Mouse (Mus musculus): ENCODE results near the gene Lrrc41. TPM values are rescaled to one million over a fixed set of nuclear protein-coding genes. Genes with fewer than 3 reads are reported as not detected.
A peak's percentile ranks its signal among the peaks of the same experiment; 100 is the strongest.

Lrrc41 gene
- total and polyA plus RNA-seq, 3 experiments: 64.4 to 73.3 TPM; not detected in 1

GRCm38 (mm10) chr4:116053399-116053961 is 21.6 kb upstream of the Lrrc41 start, which contains the start of gene Nsun4 (continued):
- TF ChIP-seq RCOR1 (IDR thresholded peaks at IDR 0.05; ENCODE audit: low read depth, low read length): no peak

- peaks cover 0 to under 1% of the 10 kb centered on the region in 2 experiments; a peak in 2 of 4 replicates for H3K4me1 ChIP-seq (ENCODE audit: control insufficient read depth in 1 of 2, insufficient read depth in 2 of 2, low read length in 2 of 2)
- no peaks in the 10 kb centered on the region for H3K27me3 ChIP-seq (ENCODE audit: control insufficient read depth in 1 of 2, insufficient read depth in 2 of 2, low read length in 2 of 2)
- no peaks in the 10 kb centered on the region for H3K9me3 ChIP-seq (replicated peaks; ENCODE audit: insufficient read depth, low read length)
- H3K27ac ChIP-seq (ENCODE audit: control insufficient read depth, low read depth, low read length): no peak overlapping the region
- H3K9ac ChIP-seq (ENCODE audit: control insufficient read depth, low read depth, low read length, poor library complexity, severe bottlenecking): no peak overlapping the region
- TF ChIP-seq CTCF (IDR thresholded peaks at IDR 0.05 in 2 of 3, conservative IDR thresholded peaks at IDR 0.05 in 1 of 3; ENCODE audit: control insufficient read depth in 1 of 3, insufficient read depth in 1 of 3, low read depth in 2 of 3, low read length in 3 of 3, poor library complexity in 1 of 3, severe bottlenecking in 1 of 3) (peak in 2 of 3 experiments; percentile 9 to 51; a peak in 3 of 6 replicates), MYB (IDR thresholded peaks at IDR 0.05; ENCODE audit: low read depth, low read length) (no peak), SMC3 (IDR thresholded peaks at IDR 0.05; ENCODE audit: low read depth, low read length) (peak; percentile 13; the same call in 1 of the 2 replicates), MYC (IDR thresholded peaks at IDR 0.05; ENCODE audit: low read depth, low read length) (peak; percentile 40; the same call in 1 of the 2 replicates)
- no peak for DNase-seq (ENCODE audit: low read depth, low spot score)
- H3K79me2 ChIP-seq (ENCODE audit: control insufficient read depth, insufficient read depth, low read length, poor library complexity): no peaks in the 10 kb centered on the region; the same call in 1 of the 2 replicates
- no peaks in the 10 kb centered on the region for H3K36me3 ChIP-seq (ENCODE audit: control insufficient read depth in 1 of 2, insufficient read depth in 2 of 2, low read length in 2 of 2)
- H3K4me3 ChIP-seq (ENCODE audit: control insufficient read depth in 1 of 2, insufficient read depth in 1 of 2, low read depth in 2 of 2, low read length in 2 of 2): no peak overlapping the region
Observed at GRCm38 (mm10) chr4:116057559-116057958, 17.5 kb upstream of the Lrrc41 start.

- peaks cover 0 to 6% of the 10 kb centered on the region in 2 experiments; a peak in 2 of 4 replicates for H3K36me3 ChIP-seq (ENCODE audit: control insufficient read depth in 1 of 2, insufficient read depth in 2 of 2, low read length in 2 of 2)
- H3K9ac ChIP-seq (ENCODE audit: control insufficient read depth, low read depth, low read length, poor library complexity, severe bottlenecking): no peak overlapping the region
- H3K4me3 ChIP-seq (ENCODE audit: control insufficient read depth in 1 of 2, insufficient read depth in 1 of 2, low read depth in 2 of 2, low read length in 2 of 2): no peak overlapping the region
- H3K4me1 ChIP-seq (ENCODE audit: control insufficient read depth in 1 of 2, insufficient read depth in 2 of 2, low read length in 2 of 2): no peaks in the 10 kb centered on the region; a peak in 1 of 4 replicates
- TF ChIP-seq TCF12 (IDR thresholded peaks at IDR 0.05; ENCODE audit: low read depth, low read length): no peak
- no peak for TF ChIP-seq USF1 (IDR thresholded peaks at IDR 0.05; ENCODE audit: low read depth, low read length)
- no peak for TF ChIP-seq EP300 (IDR thresholded peaks at IDR 0.05; ENCODE audit: low read depth in 1 of 2, low read length in 2 of 2)
- TF ChIP-seq POLR2AphosphoS2 (IDR thresholded peaks at IDR 0.05; ENCODE audit: low read length): no peak
- no peak for TF ChIP-seq ZMIZ1 (IDR thresholded peaks at IDR 0.05; ENCODE audit: low read depth, low read length)
- no peak for TF ChIP-seq CTCF (IDR thresholded peaks at IDR 0.05 in 2 of 3, conservative IDR thresholded peaks at IDR 0.05 in 1 of 3; ENCODE audit: control insufficient read depth in 1 of 3, insufficient read depth in 1 of 3, low read depth in 2 of 3, low read length in 3 of 3, poor library complexity in 1 of 3, severe bottlenecking in 1 of 3)
- no peak for TF ChIP-seq SIN3A (IDR thresholded peaks at IDR 0.05; ENCODE audit: low read length)
- no peak for TF ChIP-seq RCOR1 (IDR thresholded peaks at IDR 0.05; ENCODE audit: low read depth, low read length)
- TF ChIP-seq MAFK (IDR thresholded peaks at IDR 0.05; ENCODE audit: borderline replicate concordance, low read depth, low read length): no peak
- no peak for TF ChIP-seq BHLHE40 (IDR thresholded peaks at IDR 0.05; ENCODE audit: borderline replicate concordance, low read depth, low read length)
- TF ChIP-seq GABPA (IDR thresholded peaks at IDR 0.05; ENCODE audit: low read depth, low read length): no peak
- TF ChIP-seq ZC3H11A (IDR thresholded peaks at IDR 0.05; ENCODE audit: low read depth, low read length): no peak
- TF ChIP-seq SMC3 (IDR thresholded peaks at IDR 0.05; ENCODE audit: low read depth, low read length): no peak
- TF ChIP-seq CHD1 (IDR thresholded peaks at IDR 0.05; ENCODE audit: low read depth, low read length): no peak
- TF ChIP-seq ETS1 (IDR thresholded peaks at IDR 0.05; ENCODE audit: low read depth, low read length): no peak
- no peak for TF ChIP-seq KAT2A (conservative IDR thresholded peaks at IDR 0.05; ENCODE audit: low read depth, low read length)
- H3K79me2 ChIP-seq (ENCODE audit: control insufficient read depth, insufficient read depth, low read length, poor library complexity): no peaks in the 10 kb centered on the region
- no peaks in the 10 kb centered on the region for H3K9me3 ChIP-seq (replicated peaks; ENCODE audit: insufficient read depth, low read length)
- no peak for DNase-seq (ENCODE audit: low read depth, low spot score)
- no peak overlapping the region for H3K27ac ChIP-seq (ENCODE audit: control insufficient read depth, low read depth, low read length)
- H3K27me3 ChIP-seq (ENCODE audit: control insufficient read depth in 1 of 2, insufficient read depth in 2 of 2, low read length in 2 of 2): no peaks in the 10 kb centered on the region
Observed at GRCm38 (mm10) chr4:116059012-116059726, 15.9 kb upstream of the Lrrc41 start.
